Mouse (Mus musculus): ENCODE measurements around the gene Ntn4. TPM values are rescaled to one million over a fixed set of nuclear protein-coding genes. Genes with fewer than 3 reads are reported as not detected.

Gene Ntn4
- polyA plus RNA-seq, 1 experiment from 2014 or later, result 0.50 TPM

GRCm38 (mm10) chr10:93633563-93633962, 6.9 kb upstream of the Ntn4 start:
- ATAC-seq, result no peak
- H3K4me2 ChIP-seq (ENCODE audit: low read length), result no peak overlapping the region
- H3K4me3 ChIP-seq (ENCODE audit: low read depth, low read length), result no peak overlapping the region
- no peaks in the 10 kb centered on the region for H3K36me3 ChIP-seq (ENCODE audit: control insufficient read depth, insufficient read depth, low read length)
- WGBS, result 84% methylated on average over 5 of the region's 5 CpGs
- no peaks in the 10 kb centered on the region for H3K27me3 ChIP-seq (ENCODE audit: control insufficient read depth, insufficient read depth, low read depth, low read length)
- no peaks in the 10 kb centered on the region for H3K4me1 ChIP-seq (ENCODE audit: control insufficient read depth, insufficient read depth, low read length)
- H3K9ac ChIP-seq (ENCODE audit: low read depth, low read length), result no peak overlapping the region
- no peaks in the 10 kb centered on the region for H3K9me3 ChIP-seq (replicated peaks; ENCODE audit: control insufficient read depth, low read length, poor library complexity, severe bottlenecking)
- no peak overlapping the region for H3K27ac ChIP-seq (ENCODE audit: low read length)

GRCm38 (mm10) chr10:93633971-93634370, 6.5 kb upstream of the Ntn4 start:
- no peaks in the 10 kb centered on the region for H3K27me3 ChIP-seq (ENCODE audit: control insufficient read depth, insufficient read depth, low read depth, low read length)
- no peaks in the 10 kb centered on the region for H3K36me3 ChIP-seq (ENCODE audit: control insufficient read depth, insufficient read depth, low read length)
- WGBS, result 96% methylated on average over 2 of the region's 2 CpGs
- no peak overlapping the region for H3K27ac ChIP-seq (ENCODE audit: low read length)
- H3K4me3 ChIP-seq (ENCODE audit: low read depth, low read length), result no peak overlapping the region
- H3K4me1 ChIP-seq (ENCODE audit: control insufficient read depth, insufficient read depth, low read length), result no peaks in the 10 kb centered on the region
- H3K4me2 ChIP-seq (ENCODE audit: low read length), result no peak overlapping the region
- H3K9ac ChIP-seq (ENCODE audit: low read depth, low read length), result no peak overlapping the region
- H3K9me3 ChIP-seq (replicated peaks; ENCODE audit: control insufficient read depth, low read length, poor library complexity, severe bottlenecking), result no peaks in the 10 kb centered on the region
- ATAC-seq, result no peak

DNA sequence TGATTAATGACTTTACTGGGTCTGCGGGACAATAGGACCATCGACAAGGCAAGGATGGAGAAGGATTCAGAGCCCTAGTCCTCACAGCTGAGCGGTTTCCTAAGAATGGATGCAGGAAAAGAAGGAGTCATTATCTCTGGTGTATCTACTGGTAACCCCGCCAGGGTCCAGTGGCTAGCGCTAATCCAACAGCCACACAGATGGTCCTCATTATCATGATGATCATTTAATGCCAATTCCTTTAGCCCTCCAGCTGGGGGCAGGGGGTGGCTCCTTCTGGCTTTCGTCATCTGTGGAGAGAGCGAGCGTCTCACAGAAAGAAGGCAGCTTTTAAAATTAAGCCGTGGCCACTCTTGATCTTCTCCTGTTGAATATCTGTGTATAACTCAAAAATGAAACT, 4.5 kb upstream of the Ntn4 start:
- no peak overlapping the region for H3K9ac ChIP-seq (ENCODE audit: low read depth, low read length)
- H3K9me3 ChIP-seq (replicated peaks; ENCODE audit: control insufficient read depth, low read length, poor library complexity, severe bottlenecking), result no peaks in the 10 kb centered on the region
- ATAC-seq, result no peak
- H3K4me1 ChIP-seq (ENCODE audit: control insufficient read depth, insufficient read depth, low read length), result no peaks in the 10 kb centered on the region
- H3K4me2 ChIP-seq (ENCODE audit: low read length), result no peak overlapping the region
- 22% methylated on average over 9 of the region's 9 CpGs for WGBS
- H3K27ac ChIP-seq (ENCODE audit: low read length), result no peak overlapping the region
- H3K4me3 ChIP-seq (ENCODE audit: low read depth, low read length), result no peak overlapping the region
- no peaks in the 10 kb centered on the region for H3K27me3 ChIP-seq (ENCODE audit: control insufficient read depth, insufficient read depth, low read depth, low read length)
- no peaks in the 10 kb centered on the region for H3K36me3 ChIP-seq (ENCODE audit: control insufficient read depth, insufficient read depth, low read length)

- Histone ChIP-seq H3K4me2 (ENCODE audit: low read length) (peak overlapping the region; percentile 99), H3K27ac (ENCODE audit: low read length) (peak overlapping the region; percentile 80), H3K36me3 (ENCODE audit: control insufficient read depth, insufficient read depth, low read length) (no peaks in the 10 kb centered on the region), H3K4me1 (ENCODE audit: control insufficient read depth, insufficient read depth, low read length) (peaks cover 6% of the 10 kb centered on the region), H3K9me3 (replicated peaks; ENCODE audit: control insufficient read depth, low read length, poor library complexity, severe bottlenecking) (no peaks in the 10 kb centered on the region), H3K27me3 (ENCODE audit: control insufficient read depth, insufficient read depth, low read depth, low read length) (no peaks in the 10 kb centered on the region), H3K9ac (ENCODE audit: low read depth, low read length) (peak overlapping the region; percentile 90), H3K4me3 (ENCODE audit: low read depth, low read length) (peak overlapping the region; percentile 82)
- under 1% methylated on average over 53 of the region's 73 CpGs for WGBS
- peak; percentile 69 for ATAC-seq
Measured at GRCm38 (mm10) chr10:93640953-93641820, 706 bp downstream of the Ntn4 start.

DNA sequence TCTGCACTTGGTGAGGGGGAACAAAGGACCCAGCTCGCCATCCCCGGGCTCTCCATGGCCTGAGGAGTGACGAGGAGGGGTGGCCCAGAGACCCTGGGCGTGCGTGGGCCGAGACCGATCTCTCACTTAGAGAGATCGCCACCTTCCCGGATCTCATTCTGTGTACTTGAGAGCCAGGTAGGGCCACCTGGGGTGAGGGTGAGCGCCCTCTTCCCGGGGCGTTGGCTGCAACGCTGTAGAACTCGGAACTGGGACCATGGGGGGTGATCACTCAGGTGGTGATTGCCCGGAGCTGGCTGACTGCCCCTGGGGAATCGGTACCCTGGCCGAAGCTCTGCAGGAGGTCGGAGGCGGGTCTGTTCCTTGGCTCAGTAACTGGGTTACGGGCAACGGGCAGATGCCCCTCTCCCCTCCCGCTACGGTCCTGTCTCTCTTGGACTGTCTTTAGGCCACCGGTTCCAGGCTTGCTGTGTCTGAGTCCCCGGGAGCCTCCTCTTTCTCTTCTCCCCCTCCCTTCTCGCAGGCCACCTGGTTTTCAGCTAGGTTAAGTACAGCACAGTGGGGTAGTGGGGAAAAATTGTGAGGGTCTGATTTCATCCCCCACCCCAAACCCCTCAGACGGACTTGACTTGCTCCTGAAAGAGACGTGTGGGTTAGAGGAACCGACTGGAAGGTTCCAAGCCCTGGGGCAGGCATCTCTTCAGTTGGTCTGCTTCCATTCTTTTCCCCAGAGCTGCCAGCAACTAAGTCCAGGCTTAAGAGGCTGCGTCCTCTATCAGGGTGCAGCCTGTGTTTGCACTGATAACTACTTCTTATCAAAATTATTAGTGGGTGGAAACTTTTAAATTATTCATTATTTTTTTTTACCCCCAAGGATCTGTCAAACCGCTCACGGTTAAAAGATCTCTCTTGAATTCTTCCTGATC, 1.6 kb downstream of the Ntn4 start:
- Histone ChIP-seq H3K9ac (ENCODE audit: low read depth, low read length) (peak overlapping the region; percentile 90), H3K4me3 (ENCODE audit: low read depth, low read length) (peak overlapping the region; percentile 82), H3K36me3 (ENCODE audit: control insufficient read depth, insufficient read depth, low read length) (no peaks in the 10 kb centered on the region), H3K27me3 (ENCODE audit: control insufficient read depth, insufficient read depth, low read depth, low read length) (no peaks in the 10 kb centered on the region), H3K9me3 (replicated peaks; ENCODE audit: control insufficient read depth, low read length, poor library complexity, severe bottlenecking) (no peaks in the 10 kb centered on the region), H3K4me2 (ENCODE audit: low read length) (peak overlapping the region; percentile 99), H3K27ac (ENCODE audit: low read length) (peak overlapping the region; percentile 80), H3K4me1 (ENCODE audit: control insufficient read depth, insufficient read depth, low read length) (peaks cover 6% of the 10 kb centered on the region)
- peak; percentile 76 for ATAC-seq
- WGBS, result 2% methylated on average over 32 of the region's 32 CpGs

DNA sequence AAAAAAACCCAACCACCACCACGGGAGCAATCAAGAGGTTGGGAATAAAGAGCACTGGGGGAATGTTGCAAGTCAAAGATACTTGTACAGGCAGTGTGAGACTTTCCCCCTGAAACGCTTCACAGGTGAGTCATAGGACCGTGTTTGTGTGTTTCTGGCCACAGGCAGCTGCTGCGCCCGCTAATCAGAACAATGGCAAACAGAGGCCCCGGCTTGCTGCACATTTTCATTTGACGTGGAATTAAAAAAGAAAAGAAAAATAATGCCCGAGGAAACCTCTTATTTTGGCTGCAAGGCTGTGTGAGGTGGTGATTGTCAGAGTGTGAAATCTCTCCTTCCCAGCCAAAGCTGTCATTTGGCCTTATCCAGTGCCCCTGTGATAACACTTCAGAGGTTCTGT, 2.4 kb downstream of the Ntn4 start:
- H3K4me1 ChIP-seq (ENCODE audit: control insufficient read depth, insufficient read depth, low read length), result peaks cover 6% of the 10 kb centered on the region
- H3K4me2 ChIP-seq (ENCODE audit: low read length), result peak overlapping the region; percentile 99
- 0 out of 2 replicates have a peak overlapping the region, but pooled peaks have one; percentile 15 for H3K9ac ChIP-seq (ENCODE audit: low read depth, low read length)
- no peak overlapping the region for H3K27ac ChIP-seq (ENCODE audit: low read length)
- no peaks in the 10 kb centered on the region for H3K36me3 ChIP-seq (ENCODE audit: control insufficient read depth, insufficient read depth, low read length)
- no peak for ATAC-seq
- H3K27me3 ChIP-seq (ENCODE audit: control insufficient read depth, insufficient read depth, low read depth, low read length), result no peaks in the 10 kb centered on the region
- no peaks in the 10 kb centered on the region for H3K9me3 ChIP-seq (replicated peaks; ENCODE audit: control insufficient read depth, low read length, poor library complexity, severe bottlenecking)
- 29% methylated on average over 8 of the region's 8 CpGs for WGBS
- peak overlapping the region; percentile 82; the same call in 1 of the 2 replicates for H3K4me3 ChIP-seq (ENCODE audit: low read depth, low read length)

- H3K4me1 ChIP-seq (ENCODE audit: control insufficient read depth, insufficient read depth, low read length), result peaks cover 6% of the 10 kb centered on the region
- no peak overlapping the region for H3K4me2 ChIP-seq (ENCODE audit: low read length)
- no peak overlapping the region for H3K27ac ChIP-seq (ENCODE audit: low read length)
- ATAC-seq, result no peak
- WGBS, result 75% methylated on average over 12 of the region's 12 CpGs
- H3K27me3 ChIP-seq (ENCODE audit: control insufficient read depth, insufficient read depth, low read depth, low read length), result no peaks in the 10 kb centered on the region
- H3K9ac ChIP-seq (ENCODE audit: low read depth, low read length), result no peak overlapping the region
- no peaks in the 10 kb centered on the region for H3K36me3 ChIP-seq (ENCODE audit: control insufficient read depth, insufficient read depth, low read length)
- no peak overlapping the region for H3K4me3 ChIP-seq (ENCODE audit: low read depth, low read length)
- H3K9me3 ChIP-seq (replicated peaks; ENCODE audit: control insufficient read depth, low read length, poor library complexity, severe bottlenecking), result no peaks in the 10 kb centered on the region
Measured at GRCm38 (mm10) chr10:93644451-93644941, 4.0 kb downstream of the Ntn4 start.

GRCm38 (mm10) chr10:93647655-93648561, 7.4 kb downstream of the Ntn4 start:
- H3K9ac ChIP-seq (ENCODE audit: low read depth, low read length), result no peak overlapping the region
- H3K27me3 ChIP-seq (ENCODE audit: control insufficient read depth, insufficient read depth, low read depth, low read length), result no peaks in the 10 kb centered on the region
- H3K4me1 ChIP-seq (ENCODE audit: control insufficient read depth, insufficient read depth, low read length), result peaks cover under 1% of the 10 kb centered on the region; the same call in 1 of the 2 replicates
- no peaks in the 10 kb centered on the region for H3K36me3 ChIP-seq (ENCODE audit: control insufficient read depth, insufficient read depth, low read length)
- H3K4me2 ChIP-seq (ENCODE audit: low read length), result no peak overlapping the region
- no peak for ATAC-seq
- no peaks in the 10 kb centered on the region for H3K9me3 ChIP-seq (replicated peaks; ENCODE audit: control insufficient read depth, low read length, poor library complexity, severe bottlenecking)
- 96% methylated on average over 10 of the region's 10 CpGs for WGBS
- no peak overlapping the region for H3K27ac ChIP-seq (ENCODE audit: low read length)
- H3K4me3 ChIP-seq (ENCODE audit: low read depth, low read length), result no peak overlapping the region

Data from midbrain, embryonic 16.5 days (tissue).